Mouse (Mus musculus): ENCODE results near the gene Pcolce2.

The Pcolce2 gene

GRCm38 (mm10) chr9:95657941-95658340 lies 20.5 kb downstream of the Pcolce2 start:
- DNase-seq, result no peak

GRCm38 (mm10) chr9:95664290-95664989 lies 27.0 kb downstream of the Pcolce2 start:
- no peak for DNase-seq

- no peak for DNase-seq
These were observed 28.4 kb downstream of the Pcolce2 start for GRCm38 (mm10) chr9:95665835-95666234.

- DNase-seq, result peak; percentile 34
These were observed 30.4 kb downstream of the Pcolce2 start for GRCm38 (mm10) chr9:95667836-95668235.

- DNase-seq, result no peak
These were observed 30.9 kb downstream of the Pcolce2 start for GRCm38 (mm10) chr9:95668306-95668705.

GRCm38 (mm10) chr9:95672331-95672730 lies 34.9 kb downstream of the Pcolce2 start:
- no peak for DNase-seq

GRCm38 (mm10) chr9:95672760-95673159 lies 35.4 kb downstream of the Pcolce2 start:
- DNase-seq, result no peak

GRCm38 (mm10) chr9:95675064-95675699 lies 37.8 kb downstream of the Pcolce2 start:
- DNase-seq, result peak; percentile 47

- DNase-seq, result no peak
These were observed 38.6 kb downstream of the Pcolce2 start for GRCm38 (mm10) chr9:95676021-95676420.

- no peak for DNase-seq
These were observed 42.6 kb downstream of the Pcolce2 start for GRCm38 (mm10) chr9:95679966-95680365.

GRCm38 (mm10) chr9:95680691-95681090 lies 43.3 kb downstream of the Pcolce2 start:
- DNase-seq, result no peak

- no peak for DNase-seq
These were observed 48.4 kb downstream of the Pcolce2 start for GRCm38 (mm10) chr9:95685660-95686440.

GRCm38 (mm10) chr9:95688064-95688463 lies 50.7 kb downstream of the Pcolce2 start:
- DNase-seq, result peak; percentile 23

GRCm38 (mm10) chr9:95692823-95693222 lies 55.4 kb downstream of the Pcolce2 start:
- DNase-seq, result no peak

- no peak for DNase-seq
These were observed 56.2 kb downstream of the Pcolce2 start for GRCm38 (mm10) chr9:95693528-95694100.

GRCm38 (mm10) chr9:95694526-95694925 lies 57.1 kb downstream of the Pcolce2 start:
- DNase-seq, result no peak

- DNase-seq, result no peak
These were observed 57.6 kb downstream of the Pcolce2 start for GRCm38 (mm10) chr9:95695023-95695422.

GRCm38 (mm10) chr9:95696581-95696980 lies 59.2 kb downstream of the Pcolce2 start:
- DNase-seq, result no peak

- peak; percentile 19 for DNase-seq
These were observed 60.4 kb downstream of the Pcolce2 start for GRCm38 (mm10) chr9:95697808-95698207.

GRCm38 (mm10) chr9:95699273-95699672 lies 61.9 kb downstream of the Pcolce2 start:
- DNase-seq, result no peak

- DNase-seq, result no peak
These were observed 66.7 kb downstream of the Pcolce2 start for GRCm38 (mm10) chr9:95704078-95704477.

GRCm38 (mm10) chr9:95705371-95705770 lies 68.0 kb downstream of the Pcolce2 start:
- DNase-seq, result no peak

- no peak for DNase-seq
These were observed 71.5 kb downstream of the Pcolce2 start for GRCm38 (mm10) chr9:95708943-95709342.

Measured in cerebellum, adult 11 months (tissue).